Mouse (Mus musculus) bone marrow macrophage, adult 2 months (primary cell): ENCODE measurements around the gene Olfr1014.

Source experiments
- CTCF ChIP-seq: IDR thresholded peaks from 2 replicates; pipeline ENCODE4 v1.5.1; 2012; ENCODE audit warnings: low read depth, mild to moderate bottlenecking, low read length, moderate library complexity
- POLR2A ChIP-seq: IDR thresholded peaks from 2 replicates; pipeline ENCODE4 v1.6.1; 2012; ENCODE audit warnings: mild to moderate bottlenecking, low read depth, low read length, borderline replicate concordance

- TF ChIP-seq CTCF, result no peak
- no peak for TF ChIP-seq POLR2A
These were observed 45.7 kb downstream of the Olfr1014 start, which contains the start of gene Olfr1018 for GRCm38 (mm10) chr2:85818179-85818578.
